Mouse (Mus musculus) testis, adult 2 months (tissue): ENCODE data around the gene Trappc2l. TPM values are rescaled to one million over a fixed set of nuclear protein-coding genes. Genes with fewer than 3 reads are reported as not detected.

Source experiments
- H3K27ac ChIP-seq: fragments of 200-500 bp; 2 replicates; pipeline ENCODE4 v1.5.1; 2012; ENCODE audit warnings: low read depth, low read length; ENCODE audit not compliant: control insufficient read depth, insufficient read depth
- H3K27me3 ChIP-seq: fragments of 200-500 bp; 2 replicates; pipeline ENCODE4 v1.6.1; 2012; ENCODE audit warnings: mild to moderate bottlenecking, low read length, moderate library complexity; ENCODE audit not compliant: control insufficient read depth, insufficient read depth
- H3K36me3 ChIP-seq: fragments of 200-500 bp; 2 replicates; pipeline ENCODE4 v1.6.1; 2012; ENCODE audit warnings: mild to moderate bottlenecking, low read length; ENCODE audit not compliant: control insufficient read depth, insufficient read depth
- H3K4me1 ChIP-seq: fragments of 200-500 bp; 2 replicates; pipeline ENCODE4 v1.6.1; 2012; ENCODE audit warnings: low read length; ENCODE audit not compliant: control insufficient read depth, insufficient read depth
- H3K4me3 ChIP-seq: fragments of 200-500 bp; 2 replicates; pipeline ENCODE4 v1.5.1; 2012; ENCODE audit warnings: low read depth, mild to moderate bottlenecking, low read length, moderate library complexity, mixed read lengths; ENCODE audit not compliant: control insufficient read depth
- CTCF ChIP-seq: fragments of 200-500 bp; IDR thresholded peaks from 2 replicates; pipeline ENCODE4 v1.5.1; 2012; ENCODE audit warnings: low read depth, mild to moderate bottlenecking, inconsistent platforms, low read length, moderate library complexity; ENCODE audit not compliant: control insufficient read depth, insufficient read depth, insufficient replicate concordance
- POLR2A ChIP-seq: fragments of 200-500 bp; IDR thresholded peaks from 2 replicates; pipeline ENCODE4 v1.6.1; 2012; ENCODE audit warnings: low read depth, mild to moderate bottlenecking, inconsistent platforms, low read length, moderate library complexity; ENCODE audit not compliant: control insufficient read depth
- polyA plus RNA-seq: library from polyadenylated mRNA; depleted of rRNA; stranded (reverse); fragments of >200 nt; gene quantifications from 2 replicates; pipeline ENCODE4 v1.2.3, GENCODE M21; 2012; rRNA removed

Gene Trappc2l
- polyA plus RNA-seq, 1 experiment, result 100 TPM

DNA sequence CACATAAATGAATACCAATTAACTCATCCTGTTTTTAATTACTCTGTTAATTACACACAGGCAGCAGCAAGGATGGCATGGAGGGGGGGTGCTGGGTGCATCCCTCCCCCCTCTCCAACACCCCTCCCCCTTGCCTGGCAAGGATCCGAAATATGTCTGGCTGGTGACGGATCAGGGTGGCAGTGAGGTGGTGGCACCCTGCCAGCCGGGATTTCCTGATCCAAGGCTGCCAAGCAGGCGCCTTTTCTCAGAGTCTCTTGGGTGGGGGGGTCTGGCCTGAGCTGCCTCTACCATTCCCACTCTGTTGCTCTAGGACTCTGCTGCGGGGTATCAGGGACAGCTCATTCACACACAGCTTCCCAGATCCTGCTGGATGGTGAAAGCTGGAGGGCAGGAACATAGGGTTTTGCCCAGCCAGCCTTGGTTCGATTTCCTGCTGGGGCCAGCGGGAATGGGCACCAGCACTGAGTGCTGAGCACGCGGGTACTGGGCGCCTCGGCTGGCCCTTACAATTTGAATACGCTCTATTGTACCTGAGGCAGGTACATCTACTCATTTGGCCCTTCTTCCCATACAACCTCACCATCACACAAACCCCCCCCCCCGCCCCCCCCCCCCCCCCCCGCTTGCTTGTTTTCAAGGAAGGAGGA is 54.4 kb downstream of the Trappc2l start:
- Histone ChIP-seq H3K4me3 (no peak overlapping the region), H3K27ac (no peak overlapping the region), H3K36me3 (no peaks in the 10 kb centered on the region), H3K4me1 (peaks cover 2% of the 10 kb centered on the region; the same call in 1 of the 2 replicates), H3K27me3 (no peaks in the 10 kb centered on the region)
- no peak for TF ChIP-seq CTCF
- no peak for TF ChIP-seq POLR2A

Other genes starting within 250 kb of the Trappc2l start
- 19.6 and 22.9 TPM in 2 replicates for gene Zc3h18, start 235.0 kb upstream of the Trappc2l start, polyA plus RNA-seq
- 0.16 TPM in 2 replicates for gene Il17c, start 189.6 kb upstream of the Trappc2l start, polyA plus RNA-seq
- gene Cyba, start 178.7 kb upstream of the Trappc2l start, polyA plus RNA-seq, result 8.0 and 11.0 TPM in 2 replicates
- gene Mvd, start 168.2 kb upstream of the Trappc2l start, polyA plus RNA-seq, result 6.5 and 6.6 TPM in 2 replicates
- gene Snai3, start 150.9 kb upstream of the Trappc2l start, polyA plus RNA-seq, result 3.7 and 3.8 TPM in 2 replicates
- 120 and 122 TPM in 2 replicates for gene Rnf166, start 135.6 kb upstream of the Trappc2l start, polyA plus RNA-seq
- 29.3 and 37.7 TPM in 2 replicates for gene Ctu2, start 135.5 kb upstream of the Trappc2l start, polyA plus RNA-seq
- 6.8 and 9.1 TPM in 2 replicates for gene Piezo1, start 60.3 kb upstream of the Trappc2l start, polyA plus RNA-seq
- 4.5 and 5.0 TPM in 2 replicates for gene Cdt1, start 43.6 kb upstream of the Trappc2l start, polyA plus RNA-seq
- gene Aprt, start 34.7 kb upstream of the Trappc2l start, polyA plus RNA-seq, result 267 and 294 TPM in 2 replicates
- gene Galns, start 177 bp upstream of the Trappc2l start, polyA plus RNA-seq, result 5.9 TPM in 2 replicates
- not detected in 2 replicates for gene Pabpn1l, start 11.1 kb downstream of the Trappc2l start, polyA plus RNA-seq
- 0.53 and 0.59 TPM in 2 replicates for gene Cbfa2t3, start 87.5 kb downstream of the Trappc2l start, polyA plus RNA-seq
- 18.6 and 21.8 TPM in 2 replicates for gene Acsf3, start 163.8 kb downstream of the Trappc2l start, polyA plus RNA-seq
- gene Cdh15, start 236.3 kb downstream of the Trappc2l start, polyA plus RNA-seq, result 0.12 and 0.14 TPM in 2 replicates